Mouse (Mus musculus) midbrain, postnatal 0 days (tissue): ENCODE measurements at regions not wholly inside any gene's neighbourhood (a gene's known extent, or its start where the extent isn't known, plus 50 kb on each side); places are given as distances from the start of the nearest gene placed in this dataset.
A peak's percentile ranks its signal among the peaks of the same experiment; 100 is the strongest.

Source experiments
- ATAC-seq: fragments of 200-750 bp; cut with Nextera tagmentation; 2 replicates; pipeline ENCODE4 v1.8.0; 2017; ENCODE audit warnings: moderate number of reproducible peaks, mild to moderate bottlenecking, moderate TSS enrichment, moderate library complexity; ENCODE audit not compliant: low FRiP score
- DNase-seq: peaks from one replicate; pipeline ENCODE4 v3.0.0-alpha.2; 2015; ENCODE audit warnings: low spot score
- H3K27ac ChIP-seq: fragments of 300-500 bp; sonication (generic); 2 replicates; pipeline ENCODE4 v1.5.1; 2014; ENCODE audit warnings: low read depth, mild to moderate bottlenecking, low read length, mixed read lengths
- H3K27me3 ChIP-seq: fragments of 300-500 bp; sonication (generic); 2 replicates; pipeline ENCODE4 v1.6.1; 2014; ENCODE audit warnings: low read length, control low read depth, mixed read lengths; ENCODE audit not compliant: insufficient read depth
- H3K36me3 ChIP-seq: fragments of 300-500 bp; sonication (generic); 2 replicates; pipeline ENCODE4 v1.6.1; 2014; ENCODE audit warnings: low read length, control low read depth, mixed read lengths; ENCODE audit not compliant: insufficient read depth
- H3K4me1 ChIP-seq: fragments of 300-500 bp; sonication (generic); 2 replicates; pipeline ENCODE4 v1.6.1; 2014; ENCODE audit warnings: mild to moderate bottlenecking, control low read depth, antibody characterized with exemption, low read length, mixed read lengths; ENCODE audit not compliant: insufficient read depth
- H3K4me2 ChIP-seq: fragments of 300-500 bp; sonication (generic); 2 replicates; pipeline ENCODE4 v1.6.1; 2014; ENCODE audit warnings: low read depth, mild to moderate bottlenecking, low read length, mixed read lengths; ENCODE audit not compliant: poor library complexity, severe bottlenecking
- H3K4me3 ChIP-seq: fragments of 300-500 bp; sonication (generic); 2 replicates; pipeline ENCODE4 v1.5.1; 2014; ENCODE audit warnings: low read depth, mild to moderate bottlenecking, low read length, moderate library complexity
- H3K9ac ChIP-seq: fragments of 300-500 bp; sonication (generic); replicated peaks from 2 replicates; pipeline ENCODE4 v1.6.1; 2014; ENCODE audit warnings: mild to moderate bottlenecking, low read length, moderate library complexity, mixed read lengths; ENCODE audit not compliant: poor library complexity, severe bottlenecking
- H3K9me3 ChIP-seq: fragments of 300-500 bp; sonication (generic); 2 replicates; pipeline ENCODE4 v1.6.1; 2016; ENCODE audit warnings: low read length, control low read depth
- CTCF ChIP-seq: IDR thresholded peaks from 2 replicates; pipeline ENCODE4 v1.5.1; 2016; ENCODE audit warnings: antibody characterized with exemption, mild to moderate bottlenecking
- WGBS: fragments of 180-500 bp; shearing (Covaris S2); extraction: QIAGEN DNeasy Blood & Tissue Kit; methylation state at CpG from one replicate; pipeline ENCODE4 v1.1.7; 2014; 5-methylcytosine and 5-hydroxymethylcytosine counted together

GRCm38 (mm10) chr7:71092825-71093224 lies 258.5 kb downstream of the Gm10295 start:
- no peak overlapping the region for H3K9ac ChIP-seq
- no peaks in the 10 kb centered on the region for H3K27me3 ChIP-seq
- DNase-seq = no peak
- TF ChIP-seq CTCF = no peak
- no peaks in the 10 kb centered on the region for H3K9me3 ChIP-seq
- H3K4me3 ChIP-seq = no peak overlapping the region
- H3K27ac ChIP-seq = no peak overlapping the region
- H3K36me3 ChIP-seq = no peaks in the 10 kb centered on the region
- ATAC-seq = no peak
- H3K4me1 ChIP-seq = no peaks in the 10 kb centered on the region
- H3K4me2 ChIP-seq = no peak overlapping the region

- Histone ChIP-seq H3K36me3 (no peaks in the 10 kb centered on the region), H3K4me2 (no peak overlapping the region), H3K9ac (no peak overlapping the region), H3K27ac (no peak overlapping the region), H3K9me3 (no peaks in the 10 kb centered on the region), H3K4me3 (no peak overlapping the region), H3K4me1 (no peaks in the 10 kb centered on the region), H3K27me3 (no peaks in the 10 kb centered on the region)
- DNase-seq (no peak), ATAC-seq (no peak)
- WGBS = 69% methylated on average over 3 of the region's 3 CpGs
- TF ChIP-seq CTCF = no peak
Observed at GRCm38 (mm10) chr7:71092301-71092700, 259.0 kb downstream of the Gm10295 start.

GRCm38 (mm10) chr7:71064446-71065391 lies 286.6 kb downstream of the Gm10295 start:
- Histone ChIP-seq H3K27me3 (no peaks in the 10 kb centered on the region), H3K27ac (no peak overlapping the region), H3K9ac (0 out of 2 replicates have a peak overlapping the region, but pooled peaks have one; percentile 19), H3K4me3 (no peak overlapping the region), H3K4me1 (no peaks in the 10 kb centered on the region), H3K4me2 (0 out of 2 replicates have a peak overlapping the region, but pooled peaks have one; percentile 20), H3K9me3 (no peaks in the 10 kb centered on the region), H3K36me3 (no peaks in the 10 kb centered on the region)
- 12% methylated on average over 14 of the region's 14 CpGs for WGBS
- ATAC-seq (no peak), DNase-seq (no peak)
- TF ChIP-seq CTCF = no peak

GRCm38 (mm10) chr7:71050825-71051224 lies 300.5 kb downstream of the Gm10295 start:
- H3K27ac ChIP-seq = no peak overlapping the region
- no peak for TF ChIP-seq CTCF
- no peaks in the 10 kb centered on the region for H3K36me3 ChIP-seq
- no peak for DNase-seq
- no peaks in the 10 kb centered on the region for H3K27me3 ChIP-seq
- no peak for ATAC-seq
- 0 out of 2 replicates have a peak, but pooled peaks cover 4% of the 10 kb centered on the region for H3K4me1 ChIP-seq
- H3K4me3 ChIP-seq = no peak overlapping the region
- no peak overlapping the region for H3K9ac ChIP-seq
- H3K4me2 ChIP-seq = no peak overlapping the region
- no peaks in the 10 kb centered on the region for H3K9me3 ChIP-seq
- WGBS = 86% methylated on average over 2 of the region's 2 CpGs

GRCm38 (mm10) chr7:71047201-71047600 lies 304.1 kb downstream of the Gm10295 start:
- no peak for TF ChIP-seq CTCF
- ATAC-seq (no peak), DNase-seq (no peak)
- Histone ChIP-seq H3K4me3 (no peak overlapping the region), H3K9ac (no peak overlapping the region), H3K4me1 (0 out of 2 replicates have a peak, but pooled peaks cover 4% of the 10 kb centered on the region), H3K9me3 (no peaks in the 10 kb centered on the region), H3K27ac (no peak overlapping the region), H3K27me3 (no peaks in the 10 kb centered on the region), H3K4me2 (no peak overlapping the region), H3K36me3 (no peaks in the 10 kb centered on the region)
- 61% methylated on average over 3 of the region's 3 CpGs for WGBS

- H3K4me1 ChIP-seq = 0 out of 2 replicates have a peak, but pooled peaks cover 4% of the 10 kb centered on the region
- no peaks in the 10 kb centered on the region for H3K27me3 ChIP-seq
- 32% methylated on average over 1 of the region's 1 CpGs for WGBS
- no peaks in the 10 kb centered on the region for H3K9me3 ChIP-seq
- H3K27ac ChIP-seq = no peak overlapping the region
- no peak overlapping the region for H3K4me2 ChIP-seq
- no peak for TF ChIP-seq CTCF
- DNase-seq (peak; percentile 51), ATAC-seq (no peak)
- H3K4me3 ChIP-seq = no peak overlapping the region
- H3K36me3 ChIP-seq = no peaks in the 10 kb centered on the region
- no peak overlapping the region for H3K9ac ChIP-seq
Observed at GRCm38 (mm10) chr7:71046596-71046995, 304.7 kb downstream of the Gm10295 start.
